Mouse (Mus musculus) C2C12 (cell line): Measurements from ENCODE around the gene Faap100. TPM values are rescaled to one million over a fixed set of nuclear protein-coding genes. Genes with fewer than 3 reads are reported as not detected.
A peak's percentile ranks its signal among the peaks of the same experiment; 100 is the strongest.
"Not testable (repeated sequence)": the region's sequence is repeated elsewhere in the genome, so short reads cannot be mapped to it uniquely, and the experiment has no call there.

Source experiments
- H3K27me3 ChIP-seq: one replicate; pipeline ENCODE4 v1.6.1; 2011; ENCODE audit not compliant: control insufficient read depth, insufficient read depth, insufficient read length
- H3K36me3 ChIP-seq: one replicate; pipeline ENCODE4 v1.6.1; 2011; ENCODE audit not compliant: control insufficient read depth, insufficient read depth
- H3K4me3 ChIP-seq: one replicate; pipeline ENCODE4 v1.5.1; 2011; ENCODE audit warnings: mild to moderate bottlenecking, control low read depth; ENCODE audit not compliant: poor library complexity, insufficient read depth, severe bottlenecking
- H3K79me2 ChIP-seq: one replicate; pipeline ENCODE4 v1.6.1; 2011; ENCODE audit not compliant: control insufficient read depth, insufficient read depth
- H3K79me3 ChIP-seq: one replicate; pipeline ENCODE4 v1.6.1; 2011; ENCODE audit warnings: low read depth, control low read depth
- H3ac ChIP-seq: one replicate; pipeline ENCODE3; 2011; ENCODE audit warnings: low read depth; ENCODE audit not compliant: control insufficient read depth, insufficient read length
- CEBPB ChIP-seq: IDR thresholded peaks from one replicate; pipeline ENCODE4 v1.6.1; 2011; ENCODE audit warnings: low read depth, mild to moderate bottlenecking, control low read depth, moderate library complexity
- CTCF ChIP-seq: IDR thresholded peaks from one replicate; pipeline ENCODE4 v1.5.1; 2011; ENCODE audit not compliant: control insufficient read depth, insufficient read depth, insufficient read length
- FOSL1 ChIP-seq: IDR thresholded peaks from one replicate; pipeline ENCODE4 v1.8.0; 2011; ENCODE audit warnings: mild to moderate bottlenecking, low read length; ENCODE audit not compliant: poor library complexity, insufficient read depth, severe bottlenecking
- MAX ChIP-seq: IDR thresholded peaks from one replicate; pipeline ENCODE4 v1.6.1; 2011; ENCODE audit warnings: mild to moderate bottlenecking, control low read depth
- MYOD1 ChIP-seq: IDR thresholded peaks from one replicate; pipeline ENCODE4 v1.6.1; 2011; ENCODE audit warnings: low read depth; ENCODE audit not compliant: control insufficient read depth, insufficient read length
- MYOG ChIP-seq: IDR thresholded peaks from one replicate; pipeline ENCODE4 v1.6.1; 2011; ENCODE audit not compliant: control insufficient read depth, insufficient read length; ENCODE audit errors: extremely low read depth
- USF1 ChIP-seq: IDR thresholded peaks from one replicate; pipeline ENCODE4 v1.6.1; 2011; ENCODE audit warnings: low read depth, mild to moderate bottlenecking, control low read depth, moderate library complexity
- polyA plus RNA-seq: library from polyadenylated mRNA; unstranded; fragments of >200 nt; fragmentation: generic; extraction: Trizol; gene quantifications from one replicate; pipeline ENCODE4 v1.2.1, GENCODE M21; 2012; ENCODE audit warnings: missing spikeins

Gene Faap100
- polyA plus RNA-seq, 1 experiment = 18.0 TPM

DNA sequence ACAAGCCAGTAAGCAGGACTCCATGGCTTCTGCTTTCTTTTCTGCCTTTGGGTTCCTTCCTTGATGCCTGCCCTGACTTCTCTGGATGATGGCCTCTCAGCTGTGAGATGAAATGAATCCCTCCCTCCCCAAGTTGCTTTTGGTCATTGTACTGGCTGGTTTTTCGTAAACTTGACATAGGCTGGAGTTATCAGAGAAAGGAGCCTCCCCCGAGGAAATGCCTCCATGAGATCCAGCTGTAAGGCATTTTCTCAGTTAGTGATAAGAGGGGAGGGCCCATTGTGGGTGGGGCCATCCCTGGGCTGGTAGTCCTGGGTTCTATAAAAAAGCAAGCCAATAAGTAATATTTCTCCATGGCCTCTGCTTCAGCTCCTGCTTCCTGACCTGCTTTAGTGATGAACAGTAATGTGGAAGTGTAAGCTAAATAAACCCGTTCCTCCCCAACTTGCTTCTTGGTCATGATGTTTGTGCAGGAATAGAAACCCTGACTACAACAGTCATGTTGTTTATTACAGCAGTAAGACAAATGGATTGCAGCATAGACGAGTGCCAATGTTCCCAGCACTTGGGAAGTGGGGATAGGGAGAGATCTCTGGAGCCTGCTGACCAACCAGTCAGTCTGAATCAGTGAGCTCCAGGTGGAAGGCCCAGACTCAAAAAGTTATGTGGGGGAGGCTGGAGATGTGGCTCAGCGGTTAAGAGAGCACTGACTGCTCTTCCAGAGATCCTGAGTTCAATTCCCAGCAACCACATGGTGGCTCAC lies 23.1 kb downstream of the Faap100 start:
- H3K79me3 ChIP-seq = peaks cover 2% of the 10 kb centered on the region
- no peak overlapping the region for H3K4me3 ChIP-seq
- TF ChIP-seq MAX = no peak
- TF ChIP-seq MYOG = no peak
- no peak for TF ChIP-seq USF1
- TF ChIP-seq CEBPB = no peak
- no peak for TF ChIP-seq FOSL1
- TF ChIP-seq MYOD1 = no peak
- no peak for TF ChIP-seq CTCF
- H3ac ChIP-seq = no peak overlapping the region
- peaks cover 18% of the 10 kb centered on the region for H3K79me2 ChIP-seq
- H3K27me3 ChIP-seq = no peaks in the 10 kb centered on the region
- no peaks in the 10 kb centered on the region for H3K36me3 ChIP-seq

DNA sequence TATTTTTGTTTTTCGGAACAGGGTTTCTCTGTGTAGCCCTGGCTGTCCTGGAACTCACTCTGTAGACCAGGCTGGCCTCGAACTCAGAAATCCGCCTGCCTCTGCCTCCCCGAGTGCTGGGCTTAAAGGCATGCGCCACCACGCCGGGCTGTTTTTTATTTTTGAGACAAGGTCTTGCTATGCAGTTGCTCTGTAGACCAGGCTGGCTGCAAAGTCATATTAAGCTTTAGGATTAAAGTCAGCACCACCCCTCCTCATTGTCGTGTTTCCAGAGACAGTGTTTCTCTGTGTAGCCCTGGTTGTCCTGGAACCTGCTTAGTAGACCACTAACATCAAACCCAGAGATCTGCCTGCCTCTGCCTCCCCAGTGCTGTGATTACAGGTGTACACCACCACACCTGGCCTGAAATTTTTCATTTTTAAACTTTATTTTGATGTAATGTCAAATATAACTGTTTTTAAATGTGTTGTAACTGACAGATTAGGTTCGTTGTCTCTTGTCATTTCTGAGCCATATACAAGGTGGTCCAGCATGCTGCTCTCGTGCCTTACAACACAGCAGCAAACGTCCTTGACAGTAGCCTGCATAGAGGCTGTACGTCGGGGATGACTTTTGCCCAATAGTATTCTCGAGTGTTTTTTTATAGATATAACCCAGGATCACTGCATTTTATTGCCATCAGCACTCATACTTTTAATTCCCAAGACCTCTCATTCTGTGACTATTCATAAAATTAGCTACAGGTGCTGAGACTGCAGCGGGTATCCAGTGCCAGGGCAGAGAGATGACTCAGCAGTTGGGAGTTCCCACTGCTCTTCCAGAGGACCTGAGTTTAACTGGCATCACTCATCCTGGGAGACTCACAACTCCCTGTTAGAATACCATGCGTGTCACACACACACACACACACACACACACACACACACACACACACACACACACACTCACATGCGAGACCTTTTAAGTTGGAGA lies 24.0 kb downstream of the Faap100 start:
- no peaks in the 10 kb centered on the region for H3K36me3 ChIP-seq
- TF ChIP-seq CTCF = no peak
- no peak for TF ChIP-seq MYOD1
- TF ChIP-seq MAX = no peak
- TF ChIP-seq USF1 = no peak
- no peak for TF ChIP-seq MYOG
- TF ChIP-seq CEBPB = no peak
- no peak for TF ChIP-seq FOSL1
- H3K79me3 ChIP-seq = peaks cover 2% of the 10 kb centered on the region
- peaks cover 20% of the 10 kb centered on the region for H3K79me2 ChIP-seq
- no peaks in the 10 kb centered on the region for H3K27me3 ChIP-seq
- no peak overlapping the region for H3K4me3 ChIP-seq
- H3ac ChIP-seq = no peak overlapping the region

DNA sequence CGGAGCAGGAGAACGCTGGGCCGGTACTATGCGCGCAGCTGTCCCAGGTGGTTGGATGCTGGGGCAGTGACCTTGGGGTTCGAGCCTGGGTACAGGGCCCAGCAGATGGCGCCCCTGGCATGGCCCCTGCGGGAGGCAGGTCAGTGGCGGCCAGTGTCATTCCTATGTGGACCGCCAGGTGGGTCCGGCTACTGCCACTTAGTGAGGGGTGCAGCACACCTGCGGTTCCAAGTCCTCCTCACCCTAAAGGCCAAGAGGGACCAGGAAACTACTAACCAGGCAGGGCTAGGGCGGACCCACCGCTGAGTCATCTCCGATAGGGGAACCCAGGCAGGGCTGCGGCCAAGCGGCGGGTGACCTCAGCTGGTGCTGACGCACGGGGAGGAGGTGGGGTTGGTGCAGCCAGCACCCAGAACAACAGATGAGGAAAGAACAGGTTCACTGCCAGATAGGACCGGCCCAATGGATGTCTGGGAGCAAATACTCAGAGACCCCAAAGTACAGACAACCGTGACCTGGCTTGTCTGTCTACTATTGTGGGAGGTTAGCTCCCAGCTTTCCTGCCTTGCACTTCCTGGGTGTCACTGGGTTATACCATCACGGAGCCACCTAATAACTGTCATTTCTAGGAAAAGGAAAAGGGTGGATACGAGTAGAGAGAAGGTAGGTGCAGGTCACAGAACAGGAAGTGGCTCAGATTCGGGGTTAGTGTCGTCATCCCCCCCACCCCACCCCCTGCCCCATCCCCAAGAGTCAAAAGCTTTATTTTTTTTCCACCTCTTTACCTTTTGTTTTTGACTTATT lies 24.9 kb downstream of the Faap100 start:
- H3K27me3 ChIP-seq = no peaks in the 10 kb centered on the region
- no peak overlapping the region for H3K4me3 ChIP-seq
- H3ac ChIP-seq = peak overlapping the region; percentile 8
- H3K79me2 ChIP-seq = peaks cover 29% of the 10 kb centered on the region
- no peaks in the 10 kb centered on the region for H3K36me3 ChIP-seq
- no peak for TF ChIP-seq MYOG
- TF ChIP-seq FOSL1 = peak; percentile 75
- no peak for TF ChIP-seq CEBPB
- no peak for TF ChIP-seq USF1
- TF ChIP-seq MYOD1 = peak; percentile 29
- TF ChIP-seq CTCF = peak; percentile 79
- TF ChIP-seq MAX = peak; percentile 48
- H3K79me3 ChIP-seq = peaks cover 10% of the 10 kb centered on the region

DNA sequence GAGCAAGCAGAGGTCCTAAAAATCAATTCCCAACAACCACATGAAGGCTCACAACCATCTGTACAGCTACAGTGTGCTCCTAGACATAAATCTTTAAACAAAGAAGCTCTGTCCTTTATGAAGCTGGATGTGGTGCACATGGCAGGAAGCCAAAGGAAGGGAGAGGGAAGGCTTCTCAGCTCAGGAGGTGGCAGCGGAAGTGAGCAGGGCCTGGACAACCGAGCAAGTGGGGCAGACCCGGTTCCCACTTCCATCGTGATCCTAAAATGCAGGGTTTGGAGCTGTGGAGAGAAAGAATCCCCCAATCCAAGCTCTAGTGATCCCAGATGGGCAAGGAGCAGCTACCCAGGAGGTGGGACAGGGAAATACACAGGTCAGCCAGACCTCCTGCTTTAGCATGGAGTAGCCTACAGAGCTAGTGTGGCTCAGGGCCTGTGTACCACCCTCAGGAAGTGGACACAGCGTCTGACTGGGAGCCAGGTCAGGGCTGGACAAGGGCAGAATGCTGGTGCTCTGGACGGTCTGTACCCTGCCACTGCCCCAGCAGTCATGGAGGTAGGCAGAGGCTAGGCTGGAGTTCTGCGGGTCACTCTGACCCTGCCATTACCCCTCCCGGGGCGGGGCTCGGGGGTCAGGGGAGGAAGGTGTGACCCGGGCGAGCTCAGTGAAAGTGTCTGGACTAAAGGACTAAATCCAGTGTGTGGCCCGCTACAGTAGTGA lies 25.8 kb downstream of the Faap100 start:
- TF ChIP-seq MYOD1 (no peak), MAX (peak; percentile 32)
- Histone ChIP-seq H3ac (peak overlapping the region; percentile 0), H3K79me3 (peaks cover 13% of the 10 kb centered on the region), H3K79me2 (peaks cover 39% of the 10 kb centered on the region), H3K27me3 (no peaks in the 10 kb centered on the region), H3K36me3 (no peaks in the 10 kb centered on the region), H3K4me3 (no peak overlapping the region)

DNA sequence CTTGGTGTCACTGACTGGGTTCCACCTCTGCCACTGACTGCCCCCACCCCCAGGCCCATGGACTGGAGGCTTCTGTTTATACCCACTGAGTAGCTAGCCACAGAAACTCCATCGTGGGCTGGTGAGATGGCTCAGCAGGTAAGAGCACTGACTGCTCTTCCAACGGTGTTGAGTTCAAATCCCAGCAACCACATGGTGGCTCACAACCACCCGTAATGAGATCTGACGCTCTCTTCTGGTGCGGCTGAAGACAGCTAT lies 26.5 kb downstream of the Faap100 start:
- H3K4me3 ChIP-seq, H3K27me3 ChIP-seq, H3K36me3 ChIP-seq, H3ac ChIP-seq: not testable (repeated sequence)
- Histone ChIP-seq H3K79me3 (peaks cover 19% of the 10 kb centered on the region), H3K79me2 (peaks cover 46% of the 10 kb centered on the region)
